Mouse (Mus musculus) midbrain, postnatal 0 days (tissue): ENCODE measurements around the gene Senp3. TPM values are rescaled to one million over a fixed set of nuclear protein-coding genes. Genes with fewer than 3 reads are reported as not detected.

Source experiments
- ATAC-seq: fragments of 200-750 bp; cut with Nextera tagmentation; 2 replicates; pipeline ENCODE4 v1.8.0; 2017; ENCODE audit warnings: moderate number of reproducible peaks, mild to moderate bottlenecking, moderate TSS enrichment, moderate library complexity; ENCODE audit not compliant: low FRiP score
- DNase-seq: peaks from one replicate; pipeline ENCODE4 v3.0.0-alpha.2; 2015; ENCODE audit warnings: low spot score
- H3K27ac ChIP-seq: fragments of 300-500 bp; sonication (generic); 2 replicates; pipeline ENCODE4 v1.5.1; 2014; ENCODE audit warnings: low read depth, mild to moderate bottlenecking, low read length, mixed read lengths
- H3K27me3 ChIP-seq: fragments of 300-500 bp; sonication (generic); 2 replicates; pipeline ENCODE4 v1.6.1; 2014; ENCODE audit warnings: low read length, control low read depth, mixed read lengths; ENCODE audit not compliant: insufficient read depth
- H3K36me3 ChIP-seq: fragments of 300-500 bp; sonication (generic); 2 replicates; pipeline ENCODE4 v1.6.1; 2014; ENCODE audit warnings: low read length, control low read depth, mixed read lengths; ENCODE audit not compliant: insufficient read depth
- H3K4me1 ChIP-seq: fragments of 300-500 bp; sonication (generic); 2 replicates; pipeline ENCODE4 v1.6.1; 2014; ENCODE audit warnings: mild to moderate bottlenecking, control low read depth, antibody characterized with exemption, low read length, mixed read lengths; ENCODE audit not compliant: insufficient read depth
- H3K4me2 ChIP-seq: fragments of 300-500 bp; sonication (generic); 2 replicates; pipeline ENCODE4 v1.6.1; 2014; ENCODE audit warnings: low read depth, mild to moderate bottlenecking, low read length, mixed read lengths; ENCODE audit not compliant: poor library complexity, severe bottlenecking
- H3K4me3 ChIP-seq: fragments of 300-500 bp; sonication (generic); 2 replicates; pipeline ENCODE4 v1.5.1; 2014; ENCODE audit warnings: low read depth, mild to moderate bottlenecking, low read length, moderate library complexity
- H3K9ac ChIP-seq: fragments of 300-500 bp; sonication (generic); replicated peaks from 2 replicates; pipeline ENCODE4 v1.6.1; 2014; ENCODE audit warnings: mild to moderate bottlenecking, low read length, moderate library complexity, mixed read lengths; ENCODE audit not compliant: poor library complexity, severe bottlenecking
- H3K9me3 ChIP-seq: fragments of 300-500 bp; sonication (generic); 2 replicates; pipeline ENCODE4 v1.6.1; 2016; ENCODE audit warnings: low read length, control low read depth
- CTCF ChIP-seq: IDR thresholded peaks from 2 replicates; pipeline ENCODE4 v1.5.1; 2016; ENCODE audit warnings: antibody characterized with exemption, mild to moderate bottlenecking
- WGBS: fragments of 180-500 bp; shearing (Covaris S2); extraction: QIAGEN DNeasy Blood & Tissue Kit; methylation state at CpG from one replicate; pipeline ENCODE4 v1.1.7; 2014; 5-methylcytosine and 5-hydroxymethylcytosine counted together
- polyA plus RNA-seq: library from polyadenylated mRNA; unstranded; fragments of >200 nt; fragmentation: Nextera tagmentation; extraction: Ambion mirVana; gene quantifications from 2 replicates; pipeline ENCODE4 v1.2.1, GENCODE M21; 2015
- total RNA-seq: library from RNA; depleted of rRNA; stranded (reverse); fragments of >200 nt; gene quantifications from 2 replicates; pipeline ENCODE4 v1.2.3, GENCODE M21; 2014

Senp3 gene
- total and polyA plus RNA-seq, 2 experiments from 2014 or later, result 70.3 to 89.2 TPM

GRCm38 (mm10) chr11:69680136-69680855, 1.6 kb downstream of the Senp3 start:
- H3K4me3 ChIP-seq, result peak overlapping the region; percentile 75
- DNase-seq, result no peak
- no peak for ATAC-seq
- no peaks in the 10 kb centered on the region for H3K9me3 ChIP-seq
- no peak overlapping the region for H3K27ac ChIP-seq
- no peaks in the 10 kb centered on the region for H3K27me3 ChIP-seq
- H3K4me1 ChIP-seq, result peaks cover 11% of the 10 kb centered on the region
- 91% methylated on average over 30 of the region's 30 CpGs for WGBS
- peak overlapping the region; percentile 91 for H3K4me2 ChIP-seq
- TF ChIP-seq CTCF, result no peak
- H3K9ac ChIP-seq, result peak overlapping the region; percentile 86; the same call in 1 of the 2 replicates
- H3K36me3 ChIP-seq, result peaks cover 21% of the 10 kb centered on the region

- H3K27me3 ChIP-seq, result no peaks in the 10 kb centered on the region
- no peak for TF ChIP-seq CTCF
- no peak for DNase-seq
- peaks cover 11% of the 10 kb centered on the region for H3K4me1 ChIP-seq
- ATAC-seq, result no peak
- peaks cover 28% of the 10 kb centered on the region for H3K36me3 ChIP-seq
- H3K4me3 ChIP-seq, result no peak overlapping the region
- no peaks in the 10 kb centered on the region for H3K9me3 ChIP-seq
- H3K27ac ChIP-seq, result no peak overlapping the region
- H3K4me2 ChIP-seq, result no peak overlapping the region
- WGBS, result 96% methylated on average over 2 of the region's 2 CpGs
- H3K9ac ChIP-seq, result 0 out of 2 replicates have a peak overlapping the region, but pooled peaks have one; percentile 29
These were observed 2.7 kb downstream of the Senp3 start for GRCm38 (mm10) chr11:69679144-69679543.

- Histone ChIP-seq H3K9me3 (no peaks in the 10 kb centered on the region), H3K27ac (peak within 1 kb of the TSS; percentile 99), H3K4me2 (peak within 1 kb of the TSS; percentile 83), H3K4me3 (peak within 1 kb of the TSS; percentile 98), H3K27me3 (no peaks in the 10 kb centered on the region), H3K4me1 (0 out of 2 replicates have a peak, but pooled peaks cover 6% of the 10 kb centered on the region), H3K9ac (peak within 1 kb of the TSS; percentile 100), H3K36me3 (peaks cover 44% of the 10 kb centered on the region)
- peak; percentile 35; the same call in 1 of the 2 replicates for TF ChIP-seq CTCF
- WGBS, result under 1% methylated on average over 36 of the region's 36 CpGs
- ATAC-seq (peak; percentile 94), DNase-seq (peak; percentile 100)
These were observed 9.6 kb downstream of the Senp3 start, which contains the start of gene Eif4a1 for GRCm38 (mm10) chr11:69672211-69672706. Gene Eif4a1 (minus strand): TSS chr11:69672423.

- peaks cover 41% of the 10 kb centered on the region for H3K36me3 ChIP-seq
- 0 out of 2 replicates have a peak, but pooled peaks cover 6% of the 10 kb centered on the region for H3K4me1 ChIP-seq
- peak overlapping the region; percentile 99 for H3K27ac ChIP-seq
- H3K9me3 ChIP-seq, result no peaks in the 10 kb centered on the region
- H3K9ac ChIP-seq, result peak overlapping the region; percentile 100
- peak overlapping the region; percentile 98 for H3K4me3 ChIP-seq
- DNase-seq (no peak), ATAC-seq (peak; percentile 20; the same call in 1 of the 2 replicates)
- no peak for TF ChIP-seq CTCF
- H3K27me3 ChIP-seq, result no peaks in the 10 kb centered on the region
- under 1% methylated on average over 43 of the region's 43 CpGs for WGBS
- H3K4me2 ChIP-seq, result peak overlapping the region; percentile 83
These were observed 10.2 kb downstream of the Senp3 start for GRCm38 (mm10) chr11:69671726-69672124.

GRCm38 (mm10) chr11:69670786-69671725, 10.8 kb downstream of the Senp3 start:
- Histone ChIP-seq H3K9me3 (no peaks in the 10 kb centered on the region), H3K4me1 (0 out of 2 replicates have a peak, but pooled peaks cover 6% of the 10 kb centered on the region), H3K27ac (peak overlapping the region; percentile 99), H3K36me3 (peaks cover 41% of the 10 kb centered on the region), H3K4me3 (peak overlapping the region; percentile 98), H3K4me2 (peak overlapping the region; percentile 83), H3K27me3 (no peaks in the 10 kb centered on the region), H3K9ac (peak overlapping the region; percentile 100)
- no peak for TF ChIP-seq CTCF
- ATAC-seq, result peak; percentile 87
- peak; percentile 99 for DNase-seq
- WGBS, result 2% methylated on average over 52 of the region's 61 CpGs
